Mouse (Mus musculus) midbrain, postnatal 0 days (tissue): ENCODE measurements around the gene Kif11. TPM values are rescaled to one million over a fixed set of nuclear protein-coding genes. Genes with fewer than 3 reads are reported as not detected.

ENCODE experiments used
- ATAC-seq: fragments of 200-750 bp; cut with Nextera tagmentation; 2 replicates; pipeline ENCODE4 v1.8.0; 2017; ENCODE audit warnings: moderate number of reproducible peaks, mild to moderate bottlenecking, moderate TSS enrichment, moderate library complexity; ENCODE audit not compliant: low FRiP score
- DNase-seq: peaks from one replicate; pipeline ENCODE4 v3.0.0-alpha.2; 2015; ENCODE audit warnings: low spot score
- H3K27ac ChIP-seq: fragments of 300-500 bp; sonication (generic); 2 replicates; pipeline ENCODE4 v1.5.1; 2014; ENCODE audit warnings: low read depth, mild to moderate bottlenecking, low read length, mixed read lengths
- H3K27me3 ChIP-seq: fragments of 300-500 bp; sonication (generic); 2 replicates; pipeline ENCODE4 v1.6.1; 2014; ENCODE audit warnings: low read length, control low read depth, mixed read lengths; ENCODE audit not compliant: insufficient read depth
- H3K36me3 ChIP-seq: fragments of 300-500 bp; sonication (generic); 2 replicates; pipeline ENCODE4 v1.6.1; 2014; ENCODE audit warnings: low read length, control low read depth, mixed read lengths; ENCODE audit not compliant: insufficient read depth
- H3K4me1 ChIP-seq: fragments of 300-500 bp; sonication (generic); 2 replicates; pipeline ENCODE4 v1.6.1; 2014; ENCODE audit warnings: mild to moderate bottlenecking, control low read depth, antibody characterized with exemption, low read length, mixed read lengths; ENCODE audit not compliant: insufficient read depth
- H3K4me2 ChIP-seq: fragments of 300-500 bp; sonication (generic); 2 replicates; pipeline ENCODE4 v1.6.1; 2014; ENCODE audit warnings: low read depth, mild to moderate bottlenecking, low read length, mixed read lengths; ENCODE audit not compliant: poor library complexity, severe bottlenecking
- H3K4me3 ChIP-seq: fragments of 300-500 bp; sonication (generic); 2 replicates; pipeline ENCODE4 v1.5.1; 2014; ENCODE audit warnings: low read depth, mild to moderate bottlenecking, low read length, moderate library complexity
- H3K9ac ChIP-seq: fragments of 300-500 bp; sonication (generic); replicated peaks from 2 replicates; pipeline ENCODE4 v1.6.1; 2014; ENCODE audit warnings: mild to moderate bottlenecking, low read length, moderate library complexity, mixed read lengths; ENCODE audit not compliant: poor library complexity, severe bottlenecking
- H3K9me3 ChIP-seq: fragments of 300-500 bp; sonication (generic); 2 replicates; pipeline ENCODE4 v1.6.1; 2016; ENCODE audit warnings: low read length, control low read depth
- CTCF ChIP-seq: IDR thresholded peaks from 2 replicates; pipeline ENCODE4 v1.5.1; 2016; ENCODE audit warnings: antibody characterized with exemption, mild to moderate bottlenecking
- WGBS: fragments of 180-500 bp; shearing (Covaris S2); extraction: QIAGEN DNeasy Blood & Tissue Kit; methylation state at CpG from one replicate; pipeline ENCODE4 v1.1.7; 2014; 5-methylcytosine and 5-hydroxymethylcytosine counted together
- polyA plus RNA-seq: library from polyadenylated mRNA; unstranded; fragments of >200 nt; fragmentation: Nextera tagmentation; extraction: Ambion mirVana; gene quantifications from 2 replicates; pipeline ENCODE4 v1.2.1, GENCODE M21; 2015
- total RNA-seq: library from RNA; depleted of rRNA; stranded (reverse); fragments of >200 nt; gene quantifications from 2 replicates; pipeline ENCODE4 v1.2.3, GENCODE M21; 2014

The Kif11 gene
- total and polyA plus RNA-seq, 2 experiments from 2014 or later: 2.9 to 7.5 TPM

- H3K27me3 ChIP-seq: no peaks in the 10 kb centered on the region
- H3K9me3 ChIP-seq: no peaks in the 10 kb centered on the region
- no peak overlapping the region for H3K9ac ChIP-seq
- H3K4me1 ChIP-seq: no peaks in the 10 kb centered on the region
- H3K4me3 ChIP-seq: no peak overlapping the region
- no peak overlapping the region for H3K4me2 ChIP-seq
- 83% methylated on average over 4 of the region's 4 CpGs for WGBS
- no peak for TF ChIP-seq CTCF
- ATAC-seq (no peak), DNase-seq (no peak)
- H3K36me3 ChIP-seq: no peaks in the 10 kb centered on the region
- H3K27ac ChIP-seq: no peak overlapping the region
These were observed 6.3 kb upstream of the Kif11 start for GRCm38 (mm10) chr19:37369921-37370320.

GRCm38 (mm10) chr19:37370356-37370755, 5.8 kb upstream of the Kif11 start:
- 87% methylated on average over 5 of the region's 5 CpGs for WGBS
- Histone ChIP-seq H3K4me3 (no peak overlapping the region), H3K27ac (no peak overlapping the region), H3K4me2 (no peak overlapping the region), H3K36me3 (no peaks in the 10 kb centered on the region), H3K4me1 (no peaks in the 10 kb centered on the region), H3K9ac (no peak overlapping the region), H3K9me3 (no peaks in the 10 kb centered on the region), H3K27me3 (no peaks in the 10 kb centered on the region)
- TF ChIP-seq CTCF: no peak
- ATAC-seq (no peak), DNase-seq (no peak)

GRCm38 (mm10) chr19:37374941-37375754, 1.1 kb upstream of the Kif11 start:
- Histone ChIP-seq H3K27me3 (no peaks in the 10 kb centered on the region), H3K27ac (peak overlapping the region; percentile 86), H3K9me3 (no peaks in the 10 kb centered on the region), H3K36me3 (no peaks in the 10 kb centered on the region), H3K4me1 (no peaks in the 10 kb centered on the region), H3K9ac (peak overlapping the region; percentile 74), H3K4me3 (peak overlapping the region; percentile 64), H3K4me2 (peak overlapping the region; percentile 58)
- WGBS: 21% methylated on average over 7 of the region's 7 CpGs
- DNase-seq (no peak), ATAC-seq (no peak)
- no peak for TF ChIP-seq CTCF

- ATAC-seq (no peak), DNase-seq (no peak)
- WGBS: under 1% methylated on average over 11 of the region's 11 CpGs
- Histone ChIP-seq H3K4me1 (no peaks in the 10 kb centered on the region), H3K9me3 (no peaks in the 10 kb centered on the region), H3K36me3 (no peaks in the 10 kb centered on the region), H3K9ac (no peak overlapping the region), H3K4me2 (peak overlapping the region; percentile 76), H3K4me3 (peak overlapping the region; percentile 64), H3K27ac (no peak overlapping the region), H3K27me3 (no peaks in the 10 kb centered on the region)
- TF ChIP-seq CTCF: no peak
These were observed 638 bp downstream of the Kif11 start for GRCm38 (mm10) chr19:37376841-37377240.

GRCm38 (mm10) chr19:37377404-37377990, 1.3 kb downstream of the Kif11 start:
- H3K4me1 ChIP-seq: no peaks in the 10 kb centered on the region
- H3K27me3 ChIP-seq: no peaks in the 10 kb centered on the region
- WGBS: 18% methylated on average over 8 of the region's 8 CpGs
- no peaks in the 10 kb centered on the region for H3K9me3 ChIP-seq
- H3K4me3 ChIP-seq: no peak overlapping the region
- H3K36me3 ChIP-seq: no peaks in the 10 kb centered on the region
- ATAC-seq (no peak), DNase-seq (no peak)
- H3K27ac ChIP-seq: no peak overlapping the region
- no peak for TF ChIP-seq CTCF
- no peak overlapping the region for H3K4me2 ChIP-seq
- no peak overlapping the region for H3K9ac ChIP-seq

- no peak overlapping the region for H3K27ac ChIP-seq
- no peaks in the 10 kb centered on the region for H3K4me1 ChIP-seq
- ATAC-seq (no peak), DNase-seq (no peak)
- H3K4me2 ChIP-seq: no peak overlapping the region
- 83% methylated on average over 6 of the region's 6 CpGs for WGBS
- no peak overlapping the region for H3K4me3 ChIP-seq
- no peaks in the 10 kb centered on the region for H3K27me3 ChIP-seq
- no peaks in the 10 kb centered on the region for H3K36me3 ChIP-seq
- no peak for TF ChIP-seq CTCF
- no peak overlapping the region for H3K9ac ChIP-seq
- H3K9me3 ChIP-seq: no peaks in the 10 kb centered on the region
These were observed 2.6 kb downstream of the Kif11 start for GRCm38 (mm10) chr19:37378816-37379215.
